Mouse (Mus musculus) spleen, postnatal 14 days (tissue): ENCODE measurements around the gene Rab27a.
A peak's percentile ranks its signal among the peaks of the same experiment; 100 is the strongest.
"Not testable (repeated sequence)": the region's sequence is repeated elsewhere in the genome, so short reads cannot be mapped to it uniquely, and the experiment has no call there.

Experiments used
- DNase-seq, 2 experiments: peaks; one replicate each; pipeline ENCODE4 v3.0.0; 2021 to 2022; ENCODE audit warnings: low spot score in 2 of 2

The Rab27a gene

GRCm38 (mm10) chr9:73090121-73090520 is 45.5 kb downstream of the Rab27a start:
- DNase-seq = no peak

DNA sequence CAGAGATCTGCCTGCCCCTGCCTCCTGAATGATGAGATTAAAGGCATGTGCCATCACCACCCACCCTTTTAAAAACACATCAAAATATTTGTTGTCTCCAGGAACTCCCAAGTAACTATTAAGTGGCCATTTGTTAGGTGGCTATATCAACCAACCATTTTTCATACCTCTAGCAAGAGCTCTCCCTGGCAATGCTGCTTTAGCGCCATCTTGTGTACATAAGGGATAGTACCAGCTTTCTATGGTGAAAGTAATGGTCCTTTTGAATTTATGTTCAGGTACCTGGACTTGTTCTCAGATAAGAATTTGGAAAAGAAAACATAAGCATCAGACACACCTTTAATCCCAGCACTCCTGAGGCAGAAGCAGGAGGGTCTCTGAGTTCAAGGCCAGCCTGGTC is 47.1 kb downstream of the Rab27a start:
- no peak for DNase-seq

GRCm38 (mm10) chr9:73094580-73094979 is 49.9 kb downstream of the Rab27a start:
- no peak for DNase-seq

- no peak for DNase-seq
These were observed 53.2 kb downstream of the Rab27a start for GRCm38 (mm10) chr9:73097898-73098297.

- DNase-seq = no peak
These were observed 56.9 kb downstream of the Rab27a start, which contains the start of gene Khdc3 for GRCm38 (mm10) chr9:73101536-73101935. Khdc3 (plus strand) TSS chr9:73101836.

GRCm38 (mm10) chr9:73102181-73102580 is 57.5 kb downstream of the Rab27a start, which contains the start of gene Gm20509:
Gm20509 (plus strand) TSS chr9:73102470.
- DNase-seq = no peak

DNA sequence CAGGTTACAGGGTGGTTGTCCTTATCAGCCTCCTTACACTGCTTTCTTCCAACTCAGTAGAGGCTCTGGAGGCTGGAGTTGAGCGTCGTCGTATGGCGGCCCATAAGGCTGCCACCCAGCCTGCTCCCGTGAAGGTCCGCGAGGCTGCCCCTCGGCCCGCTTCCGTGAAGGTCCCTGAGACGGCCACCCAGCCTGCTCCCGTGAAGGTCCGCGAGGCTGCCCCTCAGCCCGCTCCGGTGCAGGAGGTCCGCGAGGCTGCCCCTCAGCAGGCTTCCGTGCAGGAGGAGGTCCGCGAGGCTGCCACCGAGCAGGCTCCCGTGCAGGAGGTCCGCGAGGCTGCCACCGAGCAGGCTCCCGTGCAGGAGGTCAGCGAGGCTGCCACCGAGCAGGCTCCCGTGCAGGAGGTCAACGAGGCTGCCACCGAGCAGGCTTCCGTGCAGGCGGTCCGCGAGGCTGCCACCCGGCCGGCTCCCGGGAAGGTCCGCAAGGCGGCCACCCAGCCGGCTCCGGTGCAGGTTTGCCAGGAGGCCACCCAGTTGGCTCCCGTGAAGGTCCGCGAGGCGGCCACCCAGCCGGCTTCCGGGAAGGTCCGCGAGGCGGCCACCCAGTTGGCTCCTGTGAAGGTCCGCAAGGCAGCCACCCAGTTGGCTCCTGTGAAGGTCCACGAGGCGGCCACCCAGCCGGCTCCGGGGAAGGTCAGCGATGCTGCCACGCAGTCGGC is 58.7 kb downstream of the Rab27a start:
- DNase-seq = no peak

DNA sequence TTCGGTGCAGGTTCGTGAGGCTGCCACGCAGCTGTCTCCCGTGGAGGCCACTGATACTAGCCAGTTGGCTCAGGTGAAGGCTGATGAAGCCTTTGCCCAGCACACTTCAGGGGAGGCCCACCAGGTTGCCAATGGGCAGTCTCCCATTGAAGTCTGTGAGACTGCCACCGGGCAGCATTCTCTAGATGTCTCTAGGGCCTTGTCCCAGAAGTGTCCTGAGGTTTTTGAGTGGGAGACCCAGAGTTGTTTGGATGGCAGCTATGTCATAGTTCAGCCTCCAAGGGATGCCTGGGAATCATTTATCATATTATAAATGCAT is 59.2 kb downstream of the Rab27a start:
- no peak for DNase-seq

DNA sequence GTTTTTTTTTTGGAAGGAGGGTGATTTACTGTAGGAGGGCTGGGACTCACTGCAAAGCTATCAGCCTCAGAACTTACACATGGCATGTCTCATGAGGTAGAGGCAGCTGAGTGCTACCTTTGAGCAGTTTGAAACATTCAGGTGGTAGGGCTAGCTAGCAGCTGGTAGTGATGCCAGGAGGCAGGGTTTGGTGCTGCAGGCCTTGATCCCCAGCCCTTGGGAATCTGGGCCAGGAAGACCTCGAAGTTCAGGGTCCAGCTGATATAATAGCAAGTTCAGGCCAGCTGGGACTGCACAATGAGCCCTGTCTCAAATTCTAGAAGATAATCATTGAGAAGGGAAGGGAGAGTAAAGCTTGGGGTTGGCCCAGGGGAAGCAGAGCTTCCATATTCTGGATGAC is 60.5 kb downstream of the Rab27a start:
- DNase-seq = no peak

DNA sequence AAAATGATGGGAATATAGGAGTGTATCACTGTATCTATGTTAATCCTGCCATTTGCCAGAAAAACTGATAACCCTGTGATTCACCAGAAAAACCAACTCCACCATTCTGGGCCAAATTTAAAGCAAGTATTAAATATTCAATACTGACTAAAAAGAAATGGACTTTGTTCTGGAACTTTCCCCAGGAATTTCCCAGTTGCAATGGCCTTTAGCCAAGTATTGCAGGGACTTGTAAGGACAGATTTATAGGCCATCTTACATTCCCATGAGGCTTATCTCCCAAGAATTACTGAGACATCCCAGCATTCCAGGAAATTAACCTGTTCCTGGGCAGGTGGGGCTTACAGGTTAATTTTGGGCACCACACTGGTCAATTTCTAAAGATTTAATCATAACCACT is 61.1 kb downstream of the Rab27a start:
- DNase-seq = no peak

GRCm38 (mm10) chr9:73112919-73113906 is 68.6 kb downstream of the Rab27a start, which contains the start of gene Rsl24d1:
Rsl24d1 (plus strand) TSS chr9:73113426.
- DNase-seq = peak; percentile 48 to 63

DNA sequence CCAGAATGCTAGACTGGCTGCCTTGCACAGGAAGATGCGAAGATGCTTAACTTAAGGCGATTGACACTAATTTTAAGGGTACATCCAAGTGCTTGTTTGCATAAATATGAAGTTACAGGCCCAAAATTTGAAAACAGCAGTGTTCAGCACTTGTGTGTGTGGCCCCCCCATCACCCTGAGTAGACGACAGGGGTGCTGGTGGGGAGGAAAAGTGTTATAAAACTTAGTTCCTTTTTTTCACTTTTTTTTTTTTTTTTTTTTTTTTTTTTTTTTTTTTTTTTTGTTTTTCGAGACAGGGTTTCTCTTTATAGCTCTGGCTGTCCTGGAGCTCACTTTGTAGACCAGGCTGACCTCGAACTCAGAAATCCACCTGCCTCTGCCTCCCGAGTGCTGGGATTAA is 72.0 kb downstream of the Rab27a start:
- not testable (repeated sequence) for DNase-seq

DNA sequence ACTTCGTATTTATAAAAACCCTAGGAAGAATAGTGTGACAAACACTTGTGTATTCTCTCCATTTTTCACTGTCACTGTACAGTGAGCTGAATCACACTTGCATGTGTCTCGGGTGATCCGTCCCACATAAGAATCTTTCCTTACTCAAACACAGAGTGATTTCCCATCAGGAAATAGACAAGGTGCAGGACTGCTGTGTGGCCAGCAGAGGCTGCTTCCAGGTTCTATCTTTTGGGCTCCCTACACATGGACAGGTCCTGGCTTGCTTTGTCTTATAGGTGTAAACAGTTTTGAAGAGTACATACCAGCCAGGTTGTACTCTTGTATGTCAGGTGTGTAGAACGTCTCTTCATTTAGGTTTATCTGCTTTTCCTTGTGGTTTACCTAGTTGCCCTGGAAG is 73.4 kb downstream of the Rab27a start:
- no peak for DNase-seq

DNA sequence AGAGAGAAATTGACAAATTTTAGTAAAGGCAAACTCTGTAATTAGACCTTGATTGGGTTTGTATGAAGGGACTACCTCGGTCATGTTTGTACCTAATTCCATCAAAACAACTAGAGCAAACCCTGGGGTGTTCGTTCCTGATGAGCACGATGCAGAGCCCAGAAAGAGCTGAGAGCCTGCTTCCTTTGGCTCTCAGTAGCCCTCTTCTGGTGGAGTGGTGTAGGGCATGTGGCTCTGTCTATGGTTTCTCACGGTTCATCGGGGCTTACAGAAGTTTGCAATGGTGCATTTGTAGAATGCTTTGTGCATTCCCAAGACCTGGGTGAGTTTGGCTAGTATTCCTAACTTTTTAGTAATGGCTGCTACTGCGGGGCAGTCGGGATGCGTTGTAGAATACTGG is 77.1 kb downstream of the Rab27a start:
- DNase-seq = peak in 1 of 2 experiments; percentile 9

DNA sequence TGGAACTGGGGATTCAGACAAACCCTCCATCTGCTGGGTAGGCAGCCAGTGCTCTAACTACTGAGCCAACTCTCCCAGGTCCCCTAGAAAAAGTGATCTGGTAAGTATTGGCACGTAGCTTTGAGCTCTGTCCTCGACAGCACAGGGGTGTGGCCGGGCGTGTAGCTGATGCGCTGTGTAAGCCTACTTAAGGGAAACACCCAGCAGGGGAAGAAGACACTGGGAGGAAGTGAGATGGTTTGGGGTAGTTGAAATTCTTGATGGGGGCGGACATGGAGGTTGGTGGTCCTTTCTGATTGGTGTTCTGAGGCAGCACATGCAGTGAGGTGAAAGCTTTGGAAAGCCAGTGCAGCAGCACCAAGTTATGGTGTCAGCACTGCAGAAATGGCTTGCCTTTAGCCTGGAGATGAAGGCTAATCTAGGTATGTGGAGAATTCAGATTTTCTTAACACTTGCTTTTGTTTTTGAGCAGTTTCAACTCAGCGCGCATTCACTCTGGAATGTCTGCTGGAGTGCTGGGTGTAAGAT is 80.5 kb downstream of the Rab27a start:
- no peak for DNase-seq

- no peak for DNase-seq
These were observed 82.8 kb downstream of the Rab27a start for GRCm38 (mm10) chr9:73127457-73127856.

DNA sequence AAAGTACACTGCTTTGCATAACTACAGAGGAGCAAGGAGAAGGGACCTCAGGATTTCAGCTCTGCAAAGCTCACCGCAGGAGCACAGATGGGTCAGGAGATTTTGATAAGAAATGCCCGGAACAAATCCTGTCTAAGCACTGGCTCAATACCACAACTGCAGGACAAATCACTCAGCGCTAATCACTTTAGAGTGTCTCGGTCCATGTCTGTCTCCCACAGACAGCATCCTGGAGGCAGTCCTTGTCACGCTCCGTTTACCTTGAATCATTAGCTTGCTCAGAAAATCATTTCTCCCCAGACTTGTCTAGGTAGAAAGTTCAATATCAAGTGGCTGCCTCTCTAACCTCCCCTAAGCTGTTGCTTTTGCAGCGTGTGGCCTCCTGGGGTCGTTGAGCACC is 85.2 kb downstream of the Rab27a start:
- no peak for DNase-seq

- DNase-seq = no peak
These were observed 85.9 kb downstream of the Rab27a start for GRCm38 (mm10) chr9:73130529-73130928.

DNA sequence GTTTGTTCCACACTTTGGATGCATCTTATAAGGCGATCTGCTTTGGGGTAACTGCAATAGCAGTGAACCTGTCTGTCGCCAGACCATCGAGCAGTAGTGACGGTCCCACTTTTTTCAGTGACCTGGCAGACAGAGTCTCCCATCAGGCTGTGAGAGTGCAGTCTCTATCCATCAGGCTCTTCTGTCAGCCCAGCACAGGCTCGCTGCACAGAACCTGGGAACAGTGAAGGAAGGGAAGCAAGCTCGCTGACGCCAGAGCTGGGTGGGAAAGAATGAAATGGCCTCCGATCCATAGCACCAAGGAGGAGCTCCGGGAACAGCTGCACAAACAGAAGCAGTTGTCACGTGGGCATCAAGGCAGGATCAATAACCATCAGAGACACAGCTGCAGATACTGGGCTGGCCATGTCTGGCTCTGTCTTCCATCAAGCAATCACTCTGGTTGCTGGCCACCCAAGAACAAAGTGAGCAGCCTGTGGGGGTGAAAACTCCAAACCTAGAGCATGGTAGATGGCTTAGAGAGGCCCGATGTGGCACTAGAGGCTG is 92.8 kb downstream of the Rab27a start:
- DNase-seq = no peak
